In the genomic region with DNA sequence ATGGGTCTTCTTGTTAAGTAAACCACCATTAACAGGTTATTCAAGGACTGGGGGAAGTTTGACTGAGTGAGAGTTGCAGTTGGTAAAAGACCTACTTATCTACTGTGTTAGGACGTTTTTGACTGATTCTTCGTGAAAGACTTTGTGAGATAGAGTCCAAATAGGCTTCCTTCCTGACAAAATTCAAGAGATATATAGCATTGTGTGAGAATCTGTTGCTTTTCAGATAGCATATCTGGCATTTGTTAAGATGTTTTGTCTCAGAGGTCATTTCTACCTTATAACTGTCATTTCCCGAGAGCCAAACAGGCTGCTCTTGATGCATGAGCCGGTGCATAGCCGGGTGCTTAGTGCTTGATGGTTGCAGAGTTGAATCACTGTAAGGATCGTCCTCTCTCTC, we compare ENCODE assay signal across 35 mouse cellular contexts.
"Had no signal": no experiment of that assay in that cellular context is flagged by ENCODE, and none has a peak within 500 bp of the region (broad histone marks: within the 10 kb centered on the region; RNA-seq: fewer than 3 reads in every experiment).

No protein-coding gene starts in this region.

- H3K27me3 ChIP-seq: heart, embryonic 12.5 days; heart, embryonic 13.5 days; heart, embryonic 15.5 days; hindbrain, embryonic 12.5 days; hindbrain, embryonic 13.5 days; hindbrain, embryonic 15.5 days; intestine, embryonic 15.5 days; kidney, embryonic 15.5 days had no signal

- H3K9ac ChIP-seq: heart, embryonic 12.5 days; heart, embryonic 13.5 days; heart, embryonic 15.5 days; hindbrain, embryonic 12.5 days; hindbrain, embryonic 13.5 days; hindbrain, embryonic 14.5 days; hindbrain, embryonic 15.5 days; intestine, embryonic 15.5 days; kidney, embryonic 15.5 days had no signal

- H3K9me3 ChIP-seq: heart, embryonic 10.5 days; heart, embryonic 12.5 days; heart, embryonic 13.5 days; heart, embryonic 15.5 days; hindbrain, embryonic 10.5 days; hindbrain, embryonic 12.5 days; hindbrain, embryonic 13.5 days; hindbrain, embryonic 15.5 days; intestine, embryonic 15.5 days; kidney, embryonic 15.5 days had no signal

- ATAC-seq: hindbrain, embryonic 16.5 days; hindbrain, postnatal 0 days; inflammation-experienced regulatory T-cells, adult 6 months; intestine, embryonic 15.5 days; intestine, embryonic 16.5 days; intestine, postnatal 0 days had no signal

- H3K27ac ChIP-seq: heart, embryonic 10.5 days; heart, embryonic 13.5 days; heart, embryonic 15.5 days; hindbrain, embryonic 10.5 days; hindbrain, embryonic 12.5 days; hindbrain, embryonic 13.5 days; hindbrain, embryonic 14.5 days; hindbrain, embryonic 15.5 days; hindbrain, postnatal 0 days; intestine, embryonic 15.5 days; kidney, embryonic 15.5 days; kidney, postnatal 0 days; layer of hippocampus, adult 2 months had no signal

- H3K36me3 ChIP-seq: heart, embryonic 10.5 days; heart, embryonic 12.5 days; heart, embryonic 13.5 days; heart, embryonic 15.5 days; hindbrain, embryonic 10.5 days; hindbrain, embryonic 12.5 days; hindbrain, embryonic 13.5 days; hindbrain, embryonic 15.5 days; intestine, embryonic 15.5 days; kidney, embryonic 15.5 days had no signal

- H3K4me1 ChIP-seq: heart, embryonic 10.5 days; heart, embryonic 12.5 days; heart, embryonic 13.5 days; heart, embryonic 15.5 days; hindbrain, embryonic 13.5 days; hindbrain, embryonic 15.5 days; intestine, embryonic 15.5 days; kidney, embryonic 15.5 days had no signal

- H3K4me2 ChIP-seq: heart, embryonic 11.5 days; heart, embryonic 12.5 days; heart, embryonic 13.5 days; heart, embryonic 15.5 days; hindbrain, embryonic 12.5 days; hindbrain, embryonic 13.5 days; hindbrain, embryonic 14.5 days; hindbrain, embryonic 15.5 days; intestine, embryonic 15.5 days; kidney, embryonic 15.5 days had no signal

- H3K4me3 ChIP-seq: heart, embryonic 10.5 days; heart, embryonic 12.5 days; heart, embryonic 13.5 days; heart, embryonic 15.5 days; hindbrain, embryonic 10.5 days; hindbrain, embryonic 12.5 days; hindbrain, embryonic 13.5 days; hindbrain, embryonic 15.5 days; intestine, embryonic 15.5 days; kidney, embryonic 15.5 days; layer of hippocampus, adult 2 months had no signal

- DNase-seq: heart, postnatal 10 days; heart, postnatal 14 days; heart, postnatal 36 days; heart, postnatal 4 days; kidney, adult 11 months; kidney, adult 18-20 months; kidney, adult 2 months; kidney, adult 8-10 months; kidney, adult 9 months; kidney, postnatal 10 days; kidney, postnatal 14 days; kidney, postnatal 25 days; kidney, postnatal 36 days; kidney, postnatal 4 days; layer of hippocampus, adult 9-11 months; layer of hippocampus, postnatal 36 days had no signal
